Mouse (Mus musculus) adrenal gland, adult 10 weeks (tissue): ENCODE data around the gene Larp4. TPM values are rescaled to one million over a fixed set of nuclear protein-coding genes. Genes with fewer than 3 reads are reported as not detected.

ENCODE experiments used
- polyA plus RNA-seq: library from polyadenylated mRNA; stranded (reverse); fragments of 350-450 nt; fragmentation: Illumina TruSeq; extraction: RNeasy Lipid Tissue Mini Kit (QIAGEN cat#74804); gene quantifications from one replicate; pipeline ENCODE4 v1.2.3, GENCODE M21; 2014; ENCODE audit warnings: low read depth, low replicate concordance

Gene Larp4
- polyA plus RNA-seq: 132 TPM

GRCm38 (mm10) chr15:99969765-99970164 is at the start of gene Larp4:
TSS of gene Larp4 (plus strand) at chr15:99970065.

GRCm38 (mm10) chr15:99966961-99967360 is 2.9 kb upstream of the Larp4 start, which contains the start of gene Fam186a:
TSS of gene Fam186a (minus strand) at chr15:99967061.

DNA sequence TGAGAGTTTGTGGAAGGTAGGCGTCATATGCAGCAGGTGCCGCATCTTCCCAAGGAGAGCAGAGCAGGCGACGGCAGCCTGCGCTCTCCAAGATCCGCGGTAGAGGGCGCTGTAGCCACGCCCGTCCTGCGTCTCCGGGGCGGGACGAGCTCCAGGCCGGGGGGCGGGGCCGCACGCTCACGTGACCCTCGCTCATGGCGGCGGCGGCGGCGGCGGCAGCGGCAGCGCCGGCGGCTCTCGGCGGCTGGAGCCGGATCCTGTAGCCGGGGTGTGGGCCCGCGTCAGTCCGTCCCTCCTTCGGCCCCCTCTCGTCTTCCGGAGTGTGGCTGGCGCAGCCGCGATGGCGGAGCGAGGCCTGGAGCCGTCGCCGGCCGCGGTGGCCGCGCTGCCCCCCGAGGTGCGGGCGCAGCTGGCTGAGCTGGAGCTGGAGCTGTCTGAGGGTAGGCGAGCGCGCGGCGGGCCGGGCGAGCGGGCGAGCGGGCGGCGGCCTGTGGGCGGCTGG is 68.7 kb downstream of the Larp4 start, which contains the start of gene Dip2b:
TSS of gene Dip2b (plus strand) at position 195 of the 502 bp plus-strand sequence.

Other genes with a start within 250 kb of the Larp4 start
- gene Cox14, start 244.4 kb upstream of the Larp4 start, polyA plus RNA-seq: 50.7 TPM
- 77.7 TPM for gene Cers5, start 197.2 kb upstream of the Larp4 start, polyA plus RNA-seq
- gene Lima1, start 94.6 kb upstream of the Larp4 start, polyA plus RNA-seq: 33.5 TPM
- 0.06 TPM for gene Fam186a, start 3.0 kb upstream of the Larp4 start, polyA plus RNA-seq
- gene Dip2b, start 68.6 kb downstream of the Larp4 start, polyA plus RNA-seq: 4.0 TPM